In the genomic region with DNA sequence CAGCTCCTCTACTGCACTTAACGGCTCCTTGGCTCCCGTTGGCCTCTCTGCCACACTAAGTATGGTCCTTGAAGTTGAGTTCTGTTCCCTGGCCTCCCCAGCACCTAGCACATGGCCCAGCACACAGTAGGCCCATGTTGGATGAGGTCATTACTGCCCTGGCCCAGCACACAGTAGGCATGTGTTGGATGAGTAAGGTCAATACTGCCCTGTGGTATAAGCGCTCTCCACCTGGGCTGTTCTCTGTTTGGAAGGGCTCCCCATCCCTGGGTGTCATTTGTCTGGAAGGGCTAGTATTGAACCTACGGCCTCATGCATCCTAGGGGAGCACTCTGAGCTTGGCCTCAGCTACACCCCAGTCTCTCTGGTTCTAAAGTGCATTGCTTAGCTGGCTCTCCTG, we compare ENCODE assay signal across 24 mouse cellular contexts. TPM values are rescaled to one million over a fixed set of nuclear protein-coding genes. Genes with fewer than 3 reads are reported as not detected.
DNase-seq lines count a peak whose midpoint lies in the region; ATAC-seq lines count a peak whose summit lies in the region.
"Had no signal": no experiment of that assay in that cellular context is flagged by ENCODE, and none has a peak within 500 bp of the region (broad histone marks: within the 10 kb centered on the region; RNA-seq: fewer than 3 reads in every experiment).

No protein-coding gene starts in this region.

- H3K9ac ChIP-seq in midbrain, embryonic 11.5 days (ENCODE audit: low read length): no peak overlapping the region
- H3K9ac ChIP-seq in midbrain, embryonic 14.5 days (replicated peaks; ENCODE audit: low read length): no peak overlapping the region
- H3K9ac ChIP-seq: embryonic facial prominence, embryonic 13.5 days; embryonic facial prominence, embryonic 15.5 days; forebrain, embryonic 12.5 days had no signal

- H3K27ac ChIP-seq in midbrain, embryonic 11.5 days (ENCODE audit: low read depth, low read length): no peak overlapping the region
- H3K27ac ChIP-seq in midbrain, embryonic 14.5 days (replicated peaks; ENCODE audit: low read depth, low read length): no peak overlapping the region
- H3K27ac ChIP-seq: embryonic facial prominence, embryonic 13.5 days; embryonic facial prominence, embryonic 15.5 days; forebrain, embryonic 10.5 days; forebrain, embryonic 12.5 days had no signal

- H3K27me3 ChIP-seq in midbrain, embryonic 11.5 days (ENCODE audit: control insufficient read depth, insufficient read depth, low read length): peaks cover 27% of the 10 kb centered on the region
- peaks cover 24% of the 10 kb centered on the region for H3K27me3 ChIP-seq in midbrain, embryonic 14.5 days (ENCODE audit: control insufficient read depth, insufficient read depth, low read length)
- H3K27me3 ChIP-seq: Patski had no signal

- H3K4me3 ChIP-seq in midbrain, embryonic 11.5 days (ENCODE audit: low read depth, low read length): no peak overlapping the region
- H3K4me3 ChIP-seq in midbrain, embryonic 14.5 days (replicated peaks; ENCODE audit: low read depth, low read length): no peak overlapping the region
- H3K4me3 ChIP-seq: embryonic facial prominence, embryonic 13.5 days; embryonic facial prominence, embryonic 15.5 days; erythroblast, embryonic 14.5 days; forebrain, embryonic 10.5 days; forebrain, embryonic 12.5 days had no signal

- 94% methylated on average over 4 of the region's 4 CpGs for WGBS in midbrain, embryonic 11.5 days
- 96% methylated on average over 4 of the region's 4 CpGs for WGBS in midbrain, embryonic 14.5 days

- no peaks in the 10 kb centered on the region for H3K36me3 ChIP-seq in midbrain, embryonic 11.5 days (ENCODE audit: control insufficient read depth, insufficient read depth, low read length)
- 0 out of 2 replicates have a peak, but pooled peaks cover 4% of the 10 kb centered on the region for H3K36me3 ChIP-seq in midbrain, embryonic 14.5 days (ENCODE audit: control insufficient read depth, insufficient read depth, low read length)
- H3K36me3 ChIP-seq: embryonic facial prominence, embryonic 15.5 days; forebrain, embryonic 10.5 days; forebrain, embryonic 12.5 days had no signal

- no peak overlapping the region for H3K4me2 ChIP-seq in midbrain, embryonic 11.5 days
- H3K4me2 ChIP-seq in midbrain, embryonic 14.5 days (ENCODE audit: low read length): no peak overlapping the region
- H3K4me2 ChIP-seq: embryonic facial prominence, embryonic 13.5 days; embryonic facial prominence, embryonic 15.5 days; forebrain, embryonic 12.5 days had no signal

- H3K9me3 ChIP-seq in midbrain, embryonic 11.5 days (ENCODE audit: control insufficient read depth, low read length): no peaks in the 10 kb centered on the region
- H3K9me3 ChIP-seq in midbrain, embryonic 14.5 days (ENCODE audit: control insufficient read depth, low read length): no peaks in the 10 kb centered on the region
- H3K9me3 ChIP-seq: embryonic facial prominence, embryonic 13.5 days; embryonic facial prominence, embryonic 15.5 days; forebrain, embryonic 10.5 days; forebrain, embryonic 12.5 days had no signal

- intact Hi-C loops in left cerebral cortex, postnatal 4 days (cut with DNase I): no loop called here

- ATAC-seq in cerebellum, adult (ENCODE audit: insufficient number of reproducible peaks, low FRiP score, low TSS enrichment): no peak
- no peak for ATAC-seq in midbrain, embryonic 11.5 days (ENCODE audit: low FRiP score)
- ATAC-seq in midbrain, embryonic 14.5 days (ENCODE audit: low FRiP score, low TSS enrichment): no peak
- ATAC-seq: CD4-positive, CD25-positive, alpha-beta regulatory T cell, adult 4 months; forebrain, embryonic 14.5 days; forebrain, embryonic 16.5 days; Patski had no signal

- DNase-seq in cerebellum, adult 11 months: peak; percentile 20
- peak; percentile 72 for DNase-seq in midbrain, embryonic 11.5 days (ENCODE audit: low spot score, missing footprints)
- no peak for DNase-seq in midbrain, embryonic 14.5 days
- DNase-seq in left cerebral cortex, postnatal 4 days: no peak
- DNase-seq: adrenal gland, adult 2 months; adrenal gland, postnatal 10 days; adrenal gland, postnatal 25 days; B cell, adult 2 months; cerebellum, adult 18-20 months; cerebellum, adult 8-10 months; cerebellum, postnatal 14 days; cerebellum, postnatal 36 days; embryo, embryonic 11 days had no signal

- peaks cover 6% of the 10 kb centered on the region for H3K4me1 ChIP-seq in midbrain, embryonic 11.5 days (ENCODE audit: control insufficient read depth, insufficient read depth, low read length)
- H3K4me1 ChIP-seq in midbrain, embryonic 14.5 days (ENCODE audit: control insufficient read depth, insufficient read depth, low read length): peaks cover 13% of the 10 kb centered on the region

RNA-seq across cellular contexts. Expression of a gene that starts 4.4 kb away (rescaled TPM):
- polyA plus RNA-seq in midbrain, embryonic 11.5 days (2014; fragmentation: Nextera tagmentation; extraction: Ambion mirVana): 2.5 and 2.9 TPM in 2 replicates
- polyA plus RNA-seq in midbrain, embryonic 14.5 days (2014; fragmentation: Nextera tagmentation; extraction: Ambion mirVana): 3.9 and 4.4 TPM in 2 replicates
- 10 to 100 TPM; 12.9 to 13.8 TPM for total RNA-seq in left cerebral cortex, postnatal 4 days (2021)
- total RNA-seq: common myeloid progenitor, adult 5-6 weeks had no signal

RNA-seq across cellular contexts. Expression of a gene that starts 4.8 kb away (rescaled TPM):
- polyA plus RNA-seq in midbrain, embryonic 11.5 days (2014; fragmentation: Nextera tagmentation; extraction: Ambion mirVana): 4.6 and 5.8 TPM in 2 replicates
- polyA plus RNA-seq in midbrain, embryonic 14.5 days (2014; fragmentation: Nextera tagmentation; extraction: Ambion mirVana): 6.1 and 8.5 TPM in 2 replicates
- 1 to 10 TPM; 5.0 to 5.8 TPM for total RNA-seq in left cerebral cortex, postnatal 4 days (2021)
- polyA plus RNA-seq: erythroblast, embryonic 14.5 days had no signal

RNA-seq across cellular contexts. Expression of a gene that starts 44.0 kb away (rescaled TPM):
- polyA plus RNA-seq in midbrain, embryonic 11.5 days (2014; fragmentation: Nextera tagmentation; extraction: Ambion mirVana): 37.1 and 38.1 TPM in 2 replicates
- polyA plus RNA-seq in midbrain, embryonic 14.5 days (2014; fragmentation: Nextera tagmentation; extraction: Ambion mirVana): 9.4 and 10.8 TPM in 2 replicates
- 10 to 100 TPM in 1 of 2 experiments, 1 to 10 TPM in 1; 9.4 to 12.4 TPM for total RNA-seq in left cerebral cortex, postnatal 4 days (2021)

Comparison
In these comparisons a context has a peak if more than half of its experiments do, and no peak if none do; other contexts are left out.
1. DNase-seq: peak in cerebellum, adult 11 months (single experiment) and midbrain, embryonic 11.5 days (single experiment); none in midbrain, embryonic 14.5 days (single experiment) and left cerebral cortex, postnatal 4 days (single experiment).